Mouse (Mus musculus): ENCODE measurements at regions not wholly inside any gene's neighbourhood (a gene's known extent, or its start where the extent isn't known, plus 50 kb on each side); places are given as distances from the start of the nearest gene placed in this dataset.

DNA sequence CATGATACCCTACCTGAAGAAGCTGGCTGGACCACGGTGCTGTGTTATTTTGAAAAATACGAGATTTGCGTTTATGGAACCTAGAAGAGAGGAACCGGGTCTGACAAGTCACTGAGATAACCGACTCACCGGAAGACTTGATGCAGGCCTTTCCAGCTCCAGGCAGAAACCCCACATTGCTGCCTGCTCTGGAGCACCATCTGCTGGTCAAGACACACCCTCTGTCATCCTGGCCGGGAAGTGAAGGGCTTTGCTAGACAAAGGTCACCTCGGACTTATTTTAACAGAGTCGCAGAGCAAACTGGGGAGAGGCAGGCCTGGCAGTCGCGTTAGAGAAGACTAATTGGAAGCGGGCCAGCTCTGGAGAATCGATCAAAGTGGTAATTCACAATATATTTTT is 497.4 kb upstream of the Pkn2 start:
- TF ChIP-seq CTCF (IDR thresholded peaks at IDR 0.05 in 2 of 3, conservative IDR thresholded peaks at IDR 0.05 in 1 of 3; ENCODE audit: control insufficient read depth in 1 of 3, insufficient read depth in 1 of 3, low read depth in 2 of 3, low read length in 3 of 3, poor library complexity in 1 of 3, severe bottlenecking in 1 of 3): peak in 1 of 3 experiments; percentile 41; a peak in 1 of 6 replicates
- no peak for TF ChIP-seq TCF12 (IDR thresholded peaks at IDR 0.05; ENCODE audit: low read depth, low read length)
- no peaks in the 10 kb centered on the region for H3K9me3 ChIP-seq (replicated peaks; ENCODE audit: insufficient read depth, low read length)
- no peak overlapping the region for H3K9ac ChIP-seq (ENCODE audit: control insufficient read depth, low read depth, low read length, poor library complexity, severe bottlenecking)
- H3K4me1 ChIP-seq (ENCODE audit: control insufficient read depth in 1 of 2, insufficient read depth in 2 of 2, low read length in 2 of 2): no peaks in the 10 kb centered on the region
- DNase-seq (ENCODE audit: low read depth, low spot score): peak; percentile 3
- H3K4me3 ChIP-seq (ENCODE audit: control insufficient read depth in 1 of 2, insufficient read depth in 1 of 2, low read depth in 2 of 2, low read length in 2 of 2): no peak overlapping the region
- H3K27ac ChIP-seq (ENCODE audit: control insufficient read depth, low read depth, low read length): no peak overlapping the region
- no peaks in the 10 kb centered on the region for H3K27me3 ChIP-seq (ENCODE audit: control insufficient read depth in 1 of 2, insufficient read depth in 2 of 2, low read length in 2 of 2)
- no peaks in the 10 kb centered on the region for H3K79me2 ChIP-seq (ENCODE audit: control insufficient read depth, insufficient read depth, low read length, poor library complexity)
- H3K36me3 ChIP-seq (ENCODE audit: control insufficient read depth in 1 of 2, insufficient read depth in 2 of 2, low read length in 2 of 2): no peaks in the 10 kb centered on the region

DNA sequence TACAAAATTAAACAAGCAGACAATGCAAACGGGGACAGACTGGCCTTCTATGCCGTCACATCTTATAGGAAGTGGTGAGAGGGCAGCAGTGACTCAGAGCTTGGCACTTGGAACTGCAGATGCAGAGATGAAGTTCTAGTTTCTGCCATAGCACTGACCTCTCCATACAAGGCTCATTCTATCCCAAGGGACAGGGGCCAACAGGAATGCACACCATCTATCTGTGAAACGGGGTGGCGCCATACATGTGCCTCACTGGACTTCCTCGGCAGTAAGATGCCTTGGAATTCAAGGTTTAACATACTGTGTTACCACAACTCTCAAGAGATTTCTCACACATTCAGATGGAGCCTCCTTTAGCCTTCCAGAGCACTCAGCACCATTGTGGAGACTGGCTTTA is 495.6 kb upstream of the Pkn2 start:
- no peaks in the 10 kb centered on the region for H3K27me3 ChIP-seq (ENCODE audit: control insufficient read depth in 1 of 2, insufficient read depth in 2 of 2, low read length in 2 of 2)
- H3K9me3 ChIP-seq (replicated peaks; ENCODE audit: insufficient read depth, low read length): no peaks in the 10 kb centered on the region
- TF ChIP-seq ZC3H11A (IDR thresholded peaks at IDR 0.05; ENCODE audit: low read depth, low read length) (no peak), MAX (IDR thresholded peaks at IDR 0.05; ENCODE audit: low read length) (no peak), MAFK (IDR thresholded peaks at IDR 0.05; ENCODE audit: borderline replicate concordance, low read depth, low read length) (no peak), GABPA (IDR thresholded peaks at IDR 0.05; ENCODE audit: low read depth, low read length) (no peak), MEF2A (IDR thresholded peaks at IDR 0.05; ENCODE audit: extremely low read depth, insufficient replicate concordance, low read depth, low read length, poor library complexity, severe bottlenecking) (no peak)
- H3K27ac ChIP-seq (ENCODE audit: control insufficient read depth, low read depth, low read length): no peak overlapping the region
- H3K9ac ChIP-seq (ENCODE audit: control insufficient read depth, low read depth, low read length, poor library complexity, severe bottlenecking): no peak overlapping the region
- H3K4me1 ChIP-seq (ENCODE audit: control insufficient read depth in 1 of 2, insufficient read depth in 2 of 2, low read length in 2 of 2): no peaks in the 10 kb centered on the region
- no peak for DNase-seq (ENCODE audit: low read depth, low spot score)
- no peak overlapping the region for H3K4me3 ChIP-seq (ENCODE audit: control insufficient read depth in 1 of 2, insufficient read depth in 1 of 2, low read depth in 2 of 2, low read length in 2 of 2)
- H3K36me3 ChIP-seq (ENCODE audit: control insufficient read depth in 1 of 2, insufficient read depth in 2 of 2, low read length in 2 of 2): no peaks in the 10 kb centered on the region
- no peaks in the 10 kb centered on the region for H3K79me2 ChIP-seq (ENCODE audit: control insufficient read depth, insufficient read depth, low read length, poor library complexity)

DNA sequence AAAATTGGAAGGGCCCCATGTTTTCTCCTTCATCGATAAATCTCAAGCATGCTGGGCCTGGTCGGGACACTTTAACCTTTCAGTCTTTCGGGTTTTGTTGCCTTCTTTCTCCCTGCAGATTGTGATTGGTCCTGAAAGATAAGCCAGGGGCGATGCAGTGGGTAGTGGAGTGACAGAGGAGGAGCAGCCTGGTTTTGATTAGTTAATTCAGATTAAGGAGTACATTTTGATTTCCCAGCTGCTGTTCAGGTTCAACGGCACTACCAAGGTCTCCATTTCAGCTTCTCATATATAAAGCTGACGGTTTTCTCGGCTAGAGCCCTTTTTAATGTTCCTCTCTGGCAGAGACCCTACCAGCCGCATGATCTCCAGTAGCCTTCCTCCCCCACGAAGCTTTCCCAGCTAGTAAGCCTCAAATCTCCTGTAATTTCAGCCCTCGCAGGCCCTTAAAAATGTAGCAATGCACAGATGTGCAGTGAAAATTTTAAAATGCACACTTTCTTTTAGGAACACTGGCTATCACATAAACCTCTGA is 493.8 kb upstream of the Pkn2 start:
- Histone ChIP-seq H3K36me3 (ENCODE audit: control insufficient read depth in 1 of 2, insufficient read depth in 2 of 2, low read length in 2 of 2) (no peaks in the 10 kb centered on the region), H3K4me3 (ENCODE audit: control insufficient read depth in 1 of 2, insufficient read depth in 1 of 2, low read depth in 2 of 2, low read length in 2 of 2) (no peak overlapping the region), H3K9me3 (replicated peaks; ENCODE audit: insufficient read depth, low read length) (no peaks in the 10 kb centered on the region), H3K27me3 (ENCODE audit: control insufficient read depth in 1 of 2, insufficient read depth in 2 of 2, low read length in 2 of 2) (no peaks in the 10 kb centered on the region), H3K79me2 (ENCODE audit: control insufficient read depth, insufficient read depth, low read length, poor library complexity) (no peaks in the 10 kb centered on the region), H3K4me1 (ENCODE audit: control insufficient read depth in 1 of 2, insufficient read depth in 2 of 2, low read length in 2 of 2) (no peaks in the 10 kb centered on the region), H3K9ac (ENCODE audit: control insufficient read depth, low read depth, low read length, poor library complexity, severe bottlenecking) (no peak overlapping the region), H3K27ac (ENCODE audit: control insufficient read depth, low read depth, low read length) (no peak overlapping the region)
- TF ChIP-seq CHD2 (IDR thresholded peaks at IDR 0.05; ENCODE audit: low read length) (no peak), MAZ (IDR thresholded peaks at IDR 0.05; ENCODE audit: low read depth, low read length) (no peak), CHD1 (IDR thresholded peaks at IDR 0.05; ENCODE audit: low read depth, low read length) (no peak), SIN3A (IDR thresholded peaks at IDR 0.05; ENCODE audit: low read length) (no peak), USF2 (IDR thresholded peaks at IDR 0.05; ENCODE audit: borderline replicate concordance in 1 of 2, insufficient read depth in 1 of 2, low read depth in 1 of 2, low read length in 2 of 2) (no peak), ZMIZ1 (IDR thresholded peaks at IDR 0.05; ENCODE audit: low read depth, low read length) (no peak), BHLHE40 (IDR thresholded peaks at IDR 0.05; ENCODE audit: borderline replicate concordance, low read depth, low read length) (no peak), MYC (IDR thresholded peaks at IDR 0.05; ENCODE audit: low read depth, low read length) (no peak), ZNF384 (IDR thresholded peaks at IDR 0.05; ENCODE audit: low read depth, low read length) (no peak), UBTF (IDR thresholded peaks at IDR 0.05; ENCODE audit: borderline replicate concordance, insufficient read depth, low read depth, low read length) (no peak), MAFK (IDR thresholded peaks at IDR 0.05; ENCODE audit: borderline replicate concordance, low read depth, low read length) (no peak), POLR2AphosphoS2 (IDR thresholded peaks at IDR 0.05; ENCODE audit: low read length) (no peak), MXI1 (IDR thresholded peaks at IDR 0.05; ENCODE audit: low read depth, low read length) (no peak), TBP (IDR thresholded peaks at IDR 0.05; ENCODE audit: low read depth, low read length) (no peak)
- no peak for DNase-seq (ENCODE audit: low read depth, low spot score)
